Mouse (Mus musculus): ENCODE data around the gene Chfr.
"Not testable (repeated sequence)": the region's sequence is repeated elsewhere in the genome, so short reads cannot be mapped to it uniquely, and the experiment has no call there.

The Chfr gene

GRCm38 (mm10) chr5:110108305-110108628 is 27.4 kb upstream of the Chfr start:
- DNase-seq (ENCODE audit: low read depth, low spot score) = no peak

- peak; percentile 77 for DNase-seq (ENCODE audit: low read depth, low spot score)
Measured at GRCm38 (mm10) chr5:110109991-110110441, 25.6 kb upstream of the Chfr start, which contains the start of gene Zfp605. Gene Zfp605, plus strand, starts transcription at chr5:110110092.

- DNase-seq (ENCODE audit: low read depth, low spot score) = not testable (repeated sequence)
Measured at GRCm38 (mm10) chr5:110122380-110122779, 13.3 kb upstream of the Chfr start.

GRCm38 (mm10) chr5:110136087-110136464 is 434 bp downstream of the Chfr start:
- DNase-seq (ENCODE audit: low read depth, low spot score) = no peak

- DNase-seq (ENCODE audit: low read depth, low spot score) = no peak
Measured at GRCm38 (mm10) chr5:110137816-110138215, 2.2 kb downstream of the Chfr start.

GRCm38 (mm10) chr5:110139325-110139724 is 3.7 kb downstream of the Chfr start:
- DNase-seq (ENCODE audit: low read depth, low spot score) = no peak

GRCm38 (mm10) chr5:110140424-110140823 is 4.8 kb downstream of the Chfr start:
- DNase-seq (ENCODE audit: low read depth, low spot score) = no peak

GRCm38 (mm10) chr5:110142309-110142708 is 6.7 kb downstream of the Chfr start:
- peak; percentile 29 for DNase-seq (ENCODE audit: low read depth, low spot score)

GRCm38 (mm10) chr5:110143007-110143406 is 7.4 kb downstream of the Chfr start:
- no peak for DNase-seq (ENCODE audit: low read depth, low spot score)

- DNase-seq (ENCODE audit: low read depth, low spot score) = no peak
Measured at GRCm38 (mm10) chr5:110169374-110169773, 33.7 kb downstream of the Chfr start.

GRCm38 (mm10) chr5:110176362-110177020 is 40.8 kb downstream of the Chfr start, which contains the start of gene Golga3:
Gene Golga3, plus strand, starts transcription at chr5:110176701.
- DNase-seq (ENCODE audit: low read depth, low spot score) = peak; percentile 97

- DNase-seq (ENCODE audit: low read depth, low spot score) = no peak
Measured at GRCm38 (mm10) chr5:110177021-110177420, 41.4 kb downstream of the Chfr start.

- DNase-seq (ENCODE audit: low read depth, low spot score) = no peak
Measured at GRCm38 (mm10) chr5:110178628-110179027, 43.0 kb downstream of the Chfr start.

- DNase-seq (ENCODE audit: low read depth, low spot score) = peak; percentile 52
Measured at GRCm38 (mm10) chr5:110181716-110182115, 46.1 kb downstream of the Chfr start.

GRCm38 (mm10) chr5:110203164-110203895 is 67.7 kb downstream of the Chfr start:
- DNase-seq (ENCODE audit: low read depth, low spot score) = no peak

GRCm38 (mm10) chr5:110204777-110205176 is 69.1 kb downstream of the Chfr start:
- no peak for DNase-seq (ENCODE audit: low read depth, low spot score)

- DNase-seq (ENCODE audit: low read depth, low spot score) = no peak
Measured at GRCm38 (mm10) chr5:110211312-110211711, 75.7 kb downstream of the Chfr start.

GRCm38 (mm10) chr5:110216780-110217179 is 81.1 kb downstream of the Chfr start:
- no peak for DNase-seq (ENCODE audit: low read depth, low spot score)

- DNase-seq (ENCODE audit: low read depth, low spot score) = no peak
Measured at GRCm38 (mm10) chr5:110220331-110220730, 84.7 kb downstream of the Chfr start.
